Mouse (Mus musculus) limb, embryonic 12.5 days (tissue): ENCODE data around the gene Gm3033. TPM values are rescaled to one million over a fixed set of nuclear protein-coding genes. Genes with fewer than 3 reads are reported as not detected.
"Not testable (repeated sequence)": the region's sequence is repeated elsewhere in the genome, so short reads cannot be mapped to it uniquely, and the experiment has no call there.

Experiments used
- ATAC-seq: fragments of 200-750 bp; cut with Nextera tagmentation; 2 replicates; pipeline ENCODE4 v1.8.0; 2017; ENCODE audit warnings: low read depth, moderate TSS enrichment; ENCODE audit not compliant: insufficient number of reproducible peaks, insufficient read depth, low FRiP score, low TSS enrichment
- H3K27ac ChIP-seq: fragments of 300-500 bp; sonication (generic); 2 replicates; pipeline ENCODE4 v1.5.1; 2016; ENCODE audit warnings: mild to moderate bottlenecking, moderate library complexity
- H3K27me3 ChIP-seq: fragments of 300-500 bp; sonication (generic); 2 replicates; pipeline ENCODE4 v1.6.1; 2016; ENCODE audit warnings: mild to moderate bottlenecking, moderate library complexity
- H3K36me3 ChIP-seq: fragments of 300-500 bp; sonication (generic); 2 replicates; pipeline ENCODE4 v1.6.1; 2016; ENCODE audit warnings: mild to moderate bottlenecking, moderate library complexity
- H3K4me1 ChIP-seq: fragments of 300-500 bp; sonication (generic); replicated peaks from 2 replicates; pipeline ENCODE4 v1.6.1; 2016
- H3K4me2 ChIP-seq: fragments of 300-500 bp; sonication (generic); 2 replicates; pipeline ENCODE4 v1.6.1; 2016; ENCODE audit warnings: mild to moderate bottlenecking, moderate library complexity
- H3K4me3 ChIP-seq: fragments of 300-500 bp; sonication (generic); replicated peaks from 2 replicates; pipeline ENCODE4 v1.5.1; 2016; ENCODE audit warnings: mild to moderate bottlenecking
- H3K9ac ChIP-seq: fragments of 300-500 bp; sonication (generic); replicated peaks from 2 replicates; pipeline ENCODE4 v1.6.1; 2016; ENCODE audit warnings: mild to moderate bottlenecking, moderate library complexity
- H3K9me3 ChIP-seq: fragments of 300-500 bp; sonication (generic); 2 replicates; pipeline ENCODE4 v1.6.1; 2016; ENCODE audit warnings: mild to moderate bottlenecking, moderate library complexity
- WGBS: fragments of 180-500 bp; shearing (Covaris S2); methylation state at CpG from one replicate; pipeline ENCODE4 v1.1.7; 2016; 5-methylcytosine and 5-hydroxymethylcytosine counted together
- polyA plus RNA-seq: library from polyadenylated mRNA; unstranded; fragments of >200 nt; fragmentation: Nextera tagmentation; extraction: Ambion mirVana; gene quantifications from 2 replicates; pipeline ENCODE4 v1.2.1, GENCODE M21; 2016

Gene Gm3033
- not detected in 2 replicates for polyA plus RNA-seq

GRCm38 (mm10) chr14:3845945-3846344 lies at the start of gene Gm3033:
Gene Gm3033, plus strand, starts transcription at chr14:3846245.
- not testable (repeated sequence) for ATAC-seq, H3K27ac ChIP-seq, H3K4me2 ChIP-seq, H3K4me1 ChIP-seq, H3K9me3 ChIP-seq, H3K27me3 ChIP-seq, H3K4me3 ChIP-seq, H3K36me3 ChIP-seq, H3K9ac ChIP-seq
- WGBS: no CpG with 5 or more reads among the region's 2 CpGs

- not testable (repeated sequence) for ATAC-seq, H3K27ac ChIP-seq, H3K4me2 ChIP-seq
These were observed 36.3 kb upstream of the Gm3033 start, which contains the start of gene Gm3002 for GRCm38 (mm10) chr14:3809774-3810173. Gene Gm3002, plus strand, starts transcription at chr14:3810074.

GRCm38 (mm10) chr14:3883872-3884271 lies 37.8 kb downstream of the Gm3033 start, which contains the start of gene Gm2916:
Gene Gm2916, plus strand, starts transcription at chr14:3884172.
- no CpG with 5 or more reads among the region's 1 CpGs for WGBS
- not testable (repeated sequence) for H3K4me2 ChIP-seq, H3K4me1 ChIP-seq, H3K9me3 ChIP-seq, ATAC-seq, H3K27me3 ChIP-seq, H3K9ac ChIP-seq, H3K4me3 ChIP-seq, H3K36me3 ChIP-seq, H3K27ac ChIP-seq

More at GRCm38 (mm10) chr14:3809774-3810173, 36.3 kb upstream of the Gm3033 start, which contains the start of gene Gm3002:
- not testable (repeated sequence) for H3K9ac ChIP-seq, H3K4me1 ChIP-seq, H3K27me3 ChIP-seq, H3K4me3 ChIP-seq, H3K36me3 ChIP-seq, H3K9me3 ChIP-seq
- WGBS: no CpG with 5 or more reads among the region's 31 CpGs

Other genes with a start within 250 kb of the Gm3033 start
- not detected in 2 replicates for gene Gm3012, start 211.7 kb upstream of the Gm3033 start, polyA plus RNA-seq
- 0.97 and 1.4 TPM in 2 replicates for gene Gm3020, start 194.2 kb upstream of the Gm3033 start, polyA plus RNA-seq
- not detected in 2 replicates for gene Gm3043, start 157.5 kb upstream of the Gm3033 start, polyA plus RNA-seq
- gene Gm3002, start 36.2 kb upstream of the Gm3033 start, polyA plus RNA-seq: 0.23 and 0.45 TPM in 2 replicates
- gene Gm2916, start 37.9 kb downstream of the Gm3033 start, polyA plus RNA-seq: 0.13 TPM in 1 of 2 replicates, not detected in the other
- gene Gm3029, start 85.5 kb downstream of the Gm3033 start, polyA plus RNA-seq: not detected in 2 replicates
- not detected in 2 replicates for gene Gm3095, start 117.3 kb downstream of the Gm3033 start, polyA plus RNA-seq
- gene Gm3099, start 152.1 kb downstream of the Gm3033 start, polyA plus RNA-seq: not detected in 2 replicates
- gene Gm5796, start 177.7 kb downstream of the Gm3033 start, polyA plus RNA-seq: 0.40 and 0.60 TPM in 2 replicates
- gene Gm3115, start 237.9 kb downstream of the Gm3033 start, polyA plus RNA-seq: not detected in 2 replicates